Mouse (Mus musculus) heart, adult 2 months (tissue): ENCODE results near the gene Amigo1.

ENCODE experiments used
- CTCF ChIP-seq: fragments of 200-600 bp; IDR thresholded peaks from 2 replicates; pipeline ENCODE4 v1.8.1; 2022; ENCODE audit warnings: antibody characterized with exemption, mild to moderate bottlenecking, moderate library complexity
- EP300 ChIP-seq: fragments of 200-500 bp; IDR thresholded peaks from 2 replicates; pipeline ENCODE4 v1.6.1; 2011; ENCODE audit warnings: low read depth, low read length, control low read depth; ENCODE audit not compliant: insufficient read depth

- TF ChIP-seq CTCF (no peak), EP300 (no peak)
Observed at GRCm38 (mm10) chr3:108195287-108195686, 9.2 kb downstream of the Amigo1 start.
